In the genomic region with DNA sequence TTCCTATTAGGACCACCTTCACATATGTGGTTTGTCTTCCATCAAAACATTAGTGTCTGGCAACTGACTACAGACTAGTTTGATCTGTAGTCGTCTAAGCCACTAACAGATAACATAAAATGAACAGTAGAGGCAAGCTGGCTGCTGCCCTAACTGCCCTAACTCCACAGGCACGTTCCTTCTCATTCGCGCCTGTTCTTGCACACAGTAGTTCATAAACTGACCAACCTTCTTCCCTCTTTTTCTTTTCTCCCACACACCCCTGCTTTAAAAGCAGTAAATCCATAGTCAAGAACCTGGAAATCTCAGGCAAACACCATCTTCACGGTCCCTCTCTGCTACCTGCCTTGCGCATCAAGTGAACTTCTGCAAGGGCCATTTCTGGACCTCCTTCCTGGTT, we compare ENCODE assay signal across 8 mouse cellular contexts. TPM values are rescaled to one million over a fixed set of nuclear protein-coding genes. Genes with fewer than 3 reads are reported as not detected.
A peak's percentile ranks its signal among the peaks of the same experiment; 100 is the strongest.
DNase-seq lines count a peak whose midpoint lies in the region; ATAC-seq and TF ChIP-seq lines count a peak whose summit lies in the region.

No protein-coding gene starts in this region.

- no peak for ATAC-seq in megakaryocyte, adult 5-6 weeks (ENCODE audit: poor library complexity, severe bottlenecking)
- no peak for ATAC-seq in forebrain, embryonic 12.5 days (ENCODE audit: low FRiP score)
- no peak for ATAC-seq in limb, embryonic 14.5 days (ENCODE audit: low FRiP score, low read depth)
- no peak for ATAC-seq in stomach, embryonic 15.5 days (ENCODE audit: insufficient read depth, low FRiP score, low read depth)
- no peak for ATAC-seq in erythroid progenitor cell, adult 5-6 weeks (replicated peaks; ENCODE audit: low FRiP score, poor library complexity, severe bottlenecking)

- H3K4me2 ChIP-seq in forebrain, embryonic 12.5 days = peak overlapping the region; percentile 75
- peak overlapping the region; percentile 95 for H3K4me2 ChIP-seq in limb, embryonic 14.5 days (replicated peaks; ENCODE audit: low read depth, low read length, severe bottlenecking)
- H3K4me2 ChIP-seq in stomach, embryonic 15.5 days = peak overlapping the region; percentile 95

- no peak for DNase-seq in limb, embryonic 14.5 days (ENCODE audit: low spot score)
- no peak for DNase-seq in left cerebral cortex, postnatal 14 days (ENCODE audit: low spot score in 2 of 2)
- no peak for DNase-seq in spleen, postnatal 10 days (ENCODE audit: low spot score in 2 of 2)

- peaks cover 78% of the 10 kb centered on the region for H3K4me1 ChIP-seq in megakaryocyte, embryonic 14.5 days
- H3K4me1 ChIP-seq in forebrain, embryonic 12.5 days = peaks cover 23% of the 10 kb centered on the region
- H3K4me1 ChIP-seq in limb, embryonic 14.5 days (ENCODE audit: control insufficient read depth, insufficient read depth, low read length) = 0 out of 2 replicates have a peak, but pooled peaks cover 5% of the 10 kb centered on the region
- peaks cover 6% of the 10 kb centered on the region; the same call in 1 of the 2 replicates for H3K4me1 ChIP-seq in stomach, embryonic 15.5 days

- H3K27me3 ChIP-seq in megakaryocyte, embryonic 14.5 days (replicated peaks) = peaks cover 13% of the 10 kb centered on the region
- H3K27me3 ChIP-seq in forebrain, embryonic 12.5 days = no peaks in the 10 kb centered on the region
- H3K27me3 ChIP-seq in limb, embryonic 14.5 days (ENCODE audit: control insufficient read depth, insufficient read depth, low read length) = no peaks in the 10 kb centered on the region
- no peaks in the 10 kb centered on the region for H3K27me3 ChIP-seq in stomach, embryonic 15.5 days (replicated peaks)

- H3K4me3 ChIP-seq in megakaryocyte, embryonic 14.5 days (replicated peaks) = peak overlapping the region; percentile 96
- H3K4me3 ChIP-seq in forebrain, embryonic 12.5 days (replicated peaks) = peak overlapping the region; percentile 74
- H3K4me3 ChIP-seq in limb, embryonic 14.5 days (replicated peaks; ENCODE audit: low read length) = peak overlapping the region; percentile 68
- H3K4me3 ChIP-seq in stomach, embryonic 15.5 days (replicated peaks) = peak overlapping the region; percentile 74

- intact Hi-C loops in left cerebral cortex, postnatal 14 days (cut with DNase I) = loop anchor here (10.0 kb wide), 1 partner anchor 403 kb away; the partner anchor contains the start of gene Apmap

- peak overlapping the region; percentile 89 for H3K9ac ChIP-seq in forebrain, embryonic 12.5 days
- peak overlapping the region; percentile 76 for H3K9ac ChIP-seq in limb, embryonic 14.5 days (ENCODE audit: low read depth, low read length, severe bottlenecking)
- H3K9ac ChIP-seq in stomach, embryonic 15.5 days = no peak overlapping the region

- H3K9me3 ChIP-seq in megakaryocyte, embryonic 14.5 days = no peaks in the 10 kb centered on the region
- H3K9me3 ChIP-seq in forebrain, embryonic 12.5 days = no peaks in the 10 kb centered on the region
- no peaks in the 10 kb centered on the region for H3K9me3 ChIP-seq in limb, embryonic 14.5 days (ENCODE audit: control insufficient read depth, low read length)
- H3K9me3 ChIP-seq in stomach, embryonic 15.5 days = no peaks in the 10 kb centered on the region

- no peak for TF ChIP-seq POLR2A in limb, embryonic 14.5 days (IDR thresholded peaks at IDR 0.05; ENCODE audit: borderline replicate concordance, extremely low read depth, insufficient read depth, insufficient read length)

- peaks cover 4% of the 10 kb centered on the region for H3K36me3 ChIP-seq in megakaryocyte, embryonic 14.5 days (replicated peaks; ENCODE audit: low read length)
- no peaks in the 10 kb centered on the region for H3K36me3 ChIP-seq in forebrain, embryonic 12.5 days (replicated peaks)
- no peaks in the 10 kb centered on the region for H3K36me3 ChIP-seq in limb, embryonic 14.5 days (ENCODE audit: control insufficient read depth, insufficient read depth, low read length)
- no peaks in the 10 kb centered on the region for H3K36me3 ChIP-seq in stomach, embryonic 15.5 days

- no peak overlapping the region for H3K27ac ChIP-seq in forebrain, embryonic 12.5 days
- no peak overlapping the region for H3K27ac ChIP-seq in limb, embryonic 14.5 days (replicated peaks; ENCODE audit: low read depth, low read length)
- H3K27ac ChIP-seq in stomach, embryonic 15.5 days = no peak overlapping the region

- WGBS in forebrain, embryonic 12.5 days = 42% methylated on average over 6 of the region's 6 CpGs
- WGBS in limb, embryonic 14.5 days = 38% methylated on average over 6 of the region's 6 CpGs
- WGBS in stomach, embryonic 15.5 days = 31% methylated on average over 6 of the region's 6 CpGs

RNA-seq across cellular contexts. Expression of gene Ninl, which starts 31.2 kb away (rescaled TPM):
- 4.3 and 9.3 TPM in 2 replicates for polyA plus RNA-seq in megakaryocyte, embryonic 14.5 days (2012; ENCODE audit: insufficient read depth, low replicate concordance)
- total RNA-seq in megakaryocyte, adult 5-6 weeks (2015) = 0.07 and 0.09 TPM in 2 replicates
- total RNA-seq in megakaryocyte, adult 5-6 weeks (2017) = 0.29 and 1.2 TPM in 2 replicates
- 24.3 and 24.4 TPM in 2 replicates for polyA plus RNA-seq in forebrain, embryonic 12.5 days (2016; fragmentation: Nextera tagmentation; extraction: Ambion mirVana)
- polyA plus RNA-seq in limb, embryonic 14.5 days (2012; rRNA removed) = 9.6 and 10.0 TPM in 2 replicates
- 3.9 and 7.9 TPM in 2 replicates for polyA plus RNA-seq in limb, embryonic 14.5 days (2014; fragmentation: Nextera tagmentation; extraction: Ambion mirVana)
- polyA plus RNA-seq in stomach, embryonic 15.5 days (2015; fragmentation: Nextera tagmentation; extraction: Ambion mirVana) = 8.5 and 9.4 TPM in 2 replicates
- total RNA-seq in left cerebral cortex, postnatal 14 days (2021) = 1 to 10 TPM; 5.2 to 5.8 TPM
- 19.8 and 28.5 TPM in 2 replicates for total RNA-seq in erythroid progenitor cell, adult 5-6 weeks (2015; ENCODE audit: low replicate concordance)
- total RNA-seq in erythroid progenitor cell, adult 5-6 weeks (2017; ENCODE audit: low replicate concordance) = 65.6 and 69.2 TPM in 2 replicates

RNA-seq across cellular contexts. Expression of gene Nanp, which starts 31.2 kb away (rescaled TPM):
- polyA plus RNA-seq in megakaryocyte, embryonic 14.5 days (2012; ENCODE audit: insufficient read depth, low replicate concordance) = 2.9 and 7.9 TPM in 2 replicates
- total RNA-seq in megakaryocyte, adult 5-6 weeks (2015) = 17.3 and 18.7 TPM in 2 replicates
- 9.6 and 10.5 TPM in 2 replicates for total RNA-seq in megakaryocyte, adult 5-6 weeks (2017)
- 44.1 and 47.8 TPM in 2 replicates for polyA plus RNA-seq in forebrain, embryonic 12.5 days (2016; fragmentation: Nextera tagmentation; extraction: Ambion mirVana)
- polyA plus RNA-seq in limb, embryonic 14.5 days (2012; rRNA removed) = 13.2 and 16.4 TPM in 2 replicates
- 41.8 and 46.4 TPM in 2 replicates for polyA plus RNA-seq in limb, embryonic 14.5 days (2014; fragmentation: Nextera tagmentation; extraction: Ambion mirVana)
- polyA plus RNA-seq in stomach, embryonic 15.5 days (2015; fragmentation: Nextera tagmentation; extraction: Ambion mirVana) = 54.3 and 58.1 TPM in 2 replicates
- total RNA-seq in left cerebral cortex, postnatal 14 days (2021) = 10 to 100 TPM; 29.6 to 30.5 TPM
- total RNA-seq in erythroid progenitor cell, adult 5-6 weeks (2015; ENCODE audit: low replicate concordance) = 51.6 and 59.8 TPM in 2 replicates
- 51.8 and 55.6 TPM in 2 replicates for total RNA-seq in erythroid progenitor cell, adult 5-6 weeks (2017; ENCODE audit: low replicate concordance)
